Mouse (Mus musculus) limb, embryonic 14.5 days (tissue): ENCODE measurements at regions not wholly inside any gene's neighbourhood (a gene's known extent, or its start where the extent isn't known, plus 50 kb on each side); places are given as distances from the start of the nearest gene placed in this dataset.
"Not testable (repeated sequence)": the region's sequence is repeated elsewhere in the genome, so short reads cannot be mapped to it uniquely, and the experiment has no call there.

Experiments
- ATAC-seq: fragments of 200-750 bp; cut with Nextera tagmentation; 2 replicates; pipeline ENCODE4 v1.8.0; 2017; ENCODE audit warnings: low read depth, moderate number of reproducible peaks, moderate TSS enrichment; ENCODE audit not compliant: low FRiP score
- DNase-seq: peaks from one replicate; pipeline ENCODE4 v3.0.0-alpha.2; 2015; ENCODE audit warnings: low spot score
- H3K27ac ChIP-seq: fragments of 300-500 bp; sonication (generic); replicated peaks from 2 replicates; pipeline ENCODE4 v1.5.1; 2014; ENCODE audit warnings: low read depth, mild to moderate bottlenecking, low read length, moderate library complexity, mixed read lengths
- H3K27me3 ChIP-seq: fragments of 300-500 bp; sonication (generic); 2 replicates; pipeline ENCODE4 v1.6.1; 2014; ENCODE audit warnings: low read length, mixed read lengths; ENCODE audit not compliant: control insufficient read depth, insufficient read depth
- H3K36me3 ChIP-seq: fragments of 300-500 bp; sonication (generic); 2 replicates; pipeline ENCODE4 v1.6.1; 2014; ENCODE audit warnings: mild to moderate bottlenecking, low read length, moderate library complexity, mixed read lengths; ENCODE audit not compliant: control insufficient read depth, insufficient read depth
- H3K4me1 ChIP-seq: fragments of 300-500 bp; sonication (generic); 2 replicates; pipeline ENCODE4 v1.6.1; 2014; ENCODE audit warnings: antibody characterized with exemption, low read length, mixed read lengths; ENCODE audit not compliant: control insufficient read depth, insufficient read depth
- H3K4me2 ChIP-seq: fragments of 300-500 bp; sonication (generic); replicated peaks from 2 replicates; pipeline ENCODE4 v1.6.1; 2014; ENCODE audit warnings: low read depth, mild to moderate bottlenecking, low read length, moderate library complexity; ENCODE audit not compliant: severe bottlenecking
- H3K4me3 ChIP-seq: fragments of 300-500 bp; sonication (generic); replicated peaks from 2 replicates; pipeline ENCODE4 v1.5.1; 2014; ENCODE audit warnings: low read length
- H3K9ac ChIP-seq: fragments of 300-500 bp; sonication (generic); 2 replicates; pipeline ENCODE4 v1.6.1; 2014; ENCODE audit warnings: mild to moderate bottlenecking, low read depth, low read length, moderate library complexity; ENCODE audit not compliant: severe bottlenecking
- H3K9me3 ChIP-seq: fragments of 300-500 bp; sonication (generic); 2 replicates; pipeline ENCODE4 v1.6.1; 2016; ENCODE audit warnings: low read length; ENCODE audit not compliant: control insufficient read depth
- POLR2A ChIP-seq: fragments of 200-500 bp; IDR thresholded peaks from 2 replicates; pipeline ENCODE4 v1.8.0; 2012; ENCODE audit warnings: inconsistent platforms, mild to moderate bottlenecking, moderate library complexity, borderline replicate concordance; ENCODE audit not compliant: insufficient read depth, insufficient read length; ENCODE audit errors: extremely low read depth
- WGBS: fragments of 180-500 bp; shearing (Covaris S2); extraction: QIAGEN DNeasy Blood & Tissue Kit; methylation state at CpG from one replicate; pipeline ENCODE4 v1.1.7; 2014; 5-methylcytosine and 5-hydroxymethylcytosine counted together

- not testable (repeated sequence) for H3K4me2 ChIP-seq, H3K4me3 ChIP-seq, H3K9ac ChIP-seq, H3K27ac ChIP-seq, H3K36me3 ChIP-seq, H3K9me3 ChIP-seq, H3K27me3 ChIP-seq, ATAC-seq, H3K4me1 ChIP-seq
- 0% methylated on average over 1 of the region's 6 CpGs for WGBS
- peak; percentile 6 for DNase-seq
Observed at GRCm38 (mm10) chr6:123930951-123931350, 77.7 kb upstream of the Vmn2r25 start.

- WGBS = 84% methylated on average over 2 of the region's 2 CpGs
Observed at GRCm38 (mm10) chr6:123937930-123938329, 84.7 kb upstream of the Vmn2r25 start.

GRCm38 (mm10) chr6:123961321-123961720, 63.0 kb upstream of the Vmn2r26 start:
- no peak for TF ChIP-seq POLR2A
- no peak for DNase-seq
- Histone ChIP-seq H3K27me3 (no peaks in the 10 kb centered on the region), H3K9ac (no peak overlapping the region), H3K4me3 (no peak overlapping the region), H3K36me3 (no peaks in the 10 kb centered on the region), H3K9me3 (no peaks in the 10 kb centered on the region), H3K4me1 (no peaks in the 10 kb centered on the region), H3K27ac (no peak overlapping the region), H3K4me2 (no peak overlapping the region)
- ATAC-seq = no peak
- WGBS = 82% methylated on average over 2 of the region's 2 CpGs

More at GRCm38 (mm10) chr6:123937930-123938329, 84.7 kb upstream of the Vmn2r25 start:
- H3K4me3 ChIP-seq = no peak overlapping the region
- no peak overlapping the region for H3K9ac ChIP-seq
- no peaks in the 10 kb centered on the region for H3K27me3 ChIP-seq
- no peak overlapping the region for H3K27ac ChIP-seq
- no peak for TF ChIP-seq POLR2A
- H3K36me3 ChIP-seq = no peaks in the 10 kb centered on the region
- ATAC-seq (no peak), DNase-seq (no peak)
- no peak overlapping the region for H3K4me2 ChIP-seq
- no peaks in the 10 kb centered on the region for H3K9me3 ChIP-seq
- no peaks in the 10 kb centered on the region for H3K4me1 ChIP-seq

GRCm38 (mm10) chr6:123971180-123971579, 53.2 kb upstream of the Vmn2r26 start:
- H3K36me3 ChIP-seq = no peaks in the 10 kb centered on the region
- no peaks in the 10 kb centered on the region for H3K4me1 ChIP-seq
- no peak for DNase-seq
- H3K27me3 ChIP-seq = no peaks in the 10 kb centered on the region
- H3K9ac ChIP-seq = no peak overlapping the region
- no peak for TF ChIP-seq POLR2A
- no peak overlapping the region for H3K4me2 ChIP-seq
- H3K27ac ChIP-seq = no peak overlapping the region
- H3K9me3 ChIP-seq = no peaks in the 10 kb centered on the region
- no peak for ATAC-seq
- no peak overlapping the region for H3K4me3 ChIP-seq
